Mouse (Mus musculus) erythroblast, embryonic 14.5 days (primary cell): ENCODE results near the gene Olfr750. TPM values are rescaled to one million over a fixed set of nuclear protein-coding genes. Genes with fewer than 3 reads are reported as not detected.
A peak's percentile ranks its signal among the peaks of the same experiment; 100 is the strongest.

Source experiments
- H3K27me3 ChIP-seq: 2 replicates; pipeline ENCODE4 v1.6.1; 2012; ENCODE audit warnings: inconsistent platforms; ENCODE audit not compliant: control insufficient read depth
- H3K36me3 ChIP-seq: 2 replicates; pipeline ENCODE4 v1.6.1; 2012; ENCODE audit warnings: mild to moderate bottlenecking, inconsistent platforms; ENCODE audit not compliant: control insufficient read depth
- H3K4me1 ChIP-seq: 2 replicates; pipeline ENCODE4 v1.6.1; 2012; ENCODE audit warnings: inconsistent platforms; ENCODE audit not compliant: control insufficient read depth
- H3K4me3 ChIP-seq: replicated peaks from 2 replicates; pipeline ENCODE3; 2012; ENCODE audit warnings: moderate library complexity, mild to moderate bottlenecking, inconsistent platforms
- H3K9me3 ChIP-seq: 2 replicates; pipeline ENCODE4 v1.6.1; 2012; ENCODE audit warnings: low read length, inconsistent platforms, mixed read lengths; ENCODE audit not compliant: control insufficient read depth
- GATA1 ChIP-seq: IDR thresholded peaks from 2 replicates; pipeline ENCODE4 v1.6.1; 2012; ENCODE audit warnings: low read length, inconsistent platforms, mixed read lengths
- TAL1 ChIP-seq: IDR thresholded peaks from 3 replicates; pipeline ENCODE4 v1.6.1; 2012; ENCODE audit warnings: low read length, inconsistent platforms, mixed read lengths
- polyA plus RNA-seq: library from polyadenylated mRNA; stranded (reverse); fragments of >175 nt; gene quantifications from 2 replicates; pipeline ENCODE4 v1.2.3, GENCODE M21; 2012

Gene Olfr750
- polyA plus RNA-seq, 1 experiment: not detected

- Histone ChIP-seq H3K36me3 (no peaks in the 10 kb centered on the region), H3K4me3 (peak overlapping the region; percentile 80), H3K27me3 (peaks cover 14% of the 10 kb centered on the region), H3K4me1 (peaks cover 67% of the 10 kb centered on the region), H3K9me3 (no peaks in the 10 kb centered on the region)
- TF ChIP-seq TAL1 (no peak), GATA1 (peak; percentile 78)
Observed at GRCm38 (mm10) chr14:51088970-51089673, 14.9 kb upstream of the Olfr750 start.

- Histone ChIP-seq H3K4me1 (peaks cover 75% of the 10 kb centered on the region), H3K9me3 (no peaks in the 10 kb centered on the region), H3K4me3 (peak overlapping the region; percentile 80), H3K27me3 (peaks cover 22% of the 10 kb centered on the region), H3K36me3 (no peaks in the 10 kb centered on the region)
- no peak for TF ChIP-seq TAL1
- no peak for TF ChIP-seq GATA1
Observed at GRCm38 (mm10) chr14:51088166-51088969, 14.1 kb upstream of the Olfr750 start.

GRCm38 (mm10) chr14:51087762-51088161, 13.5 kb upstream of the Olfr750 start:
- TF ChIP-seq TAL1 (no peak), GATA1 (no peak)
- Histone ChIP-seq H3K27me3 (peaks cover 27% of the 10 kb centered on the region), H3K4me1 (peaks cover 80% of the 10 kb centered on the region), H3K4me3 (peak overlapping the region; percentile 80), H3K9me3 (no peaks in the 10 kb centered on the region), H3K36me3 (no peaks in the 10 kb centered on the region)

GRCm38 (mm10) chr14:51085911-51086310, 11.7 kb upstream of the Olfr750 start:
- Histone ChIP-seq H3K4me1 (peaks cover 81% of the 10 kb centered on the region), H3K27me3 (peaks cover 32% of the 10 kb centered on the region), H3K9me3 (no peaks in the 10 kb centered on the region), H3K4me3 (no peak overlapping the region), H3K36me3 (no peaks in the 10 kb centered on the region)
- no peak for TF ChIP-seq GATA1
- no peak for TF ChIP-seq TAL1

GRCm38 (mm10) chr14:51085086-51085485, 10.9 kb upstream of the Olfr750 start:
- Histone ChIP-seq H3K4me3 (peak overlapping the region; percentile 18), H3K9me3 (no peaks in the 10 kb centered on the region), H3K4me1 (peaks cover 72% of the 10 kb centered on the region), H3K27me3 (peaks cover 35% of the 10 kb centered on the region), H3K36me3 (no peaks in the 10 kb centered on the region)
- TF ChIP-seq GATA1: no peak
- no peak for TF ChIP-seq TAL1

- no peak for TF ChIP-seq TAL1
- no peak for TF ChIP-seq GATA1
- Histone ChIP-seq H3K9me3 (no peaks in the 10 kb centered on the region), H3K4me3 (peak overlapping the region; percentile 60), H3K36me3 (no peaks in the 10 kb centered on the region), H3K4me1 (peaks cover 61% of the 10 kb centered on the region), H3K27me3 (peaks cover 42% of the 10 kb centered on the region)
Observed at GRCm38 (mm10) chr14:51083805-51084204, 9.6 kb upstream of the Olfr750 start.

- peaks cover 45% of the 10 kb centered on the region for H3K27me3 ChIP-seq
- peaks cover 52% of the 10 kb centered on the region for H3K4me1 ChIP-seq
- no peaks in the 10 kb centered on the region for H3K36me3 ChIP-seq
Observed at GRCm38 (mm10) chr14:51082599-51083581, 8.7 kb upstream of the Olfr750 start.

GRCm38 (mm10) chr14:51081035-51081434, 6.8 kb upstream of the Olfr750 start:
- Histone ChIP-seq H3K9me3 (no peaks in the 10 kb centered on the region), H3K4me3 (no peak overlapping the region), H3K4me1 (peaks cover 37% of the 10 kb centered on the region), H3K27me3 (peaks cover 45% of the 10 kb centered on the region), H3K36me3 (no peaks in the 10 kb centered on the region)
- TF ChIP-seq GATA1 (no peak), TAL1 (no peak)

More at GRCm38 (mm10) chr14:51082599-51083581, 8.7 kb upstream of the Olfr750 start:
- no peaks in the 10 kb centered on the region for H3K9me3 ChIP-seq
- peak overlapping the region; percentile 60 for H3K4me3 ChIP-seq
- no peak for TF ChIP-seq GATA1
- no peak for TF ChIP-seq TAL1
